Mouse (Mus musculus) brain, embryonic 14.5 days (tissue): ENCODE measurements around the gene Hist2h3c1.
"Not testable (repeated sequence)": the region's sequence is repeated elsewhere in the genome, so short reads cannot be mapped to it uniquely, and the experiment has no call there.

Experiments used
- CTCF ChIP-seq: fragments of 200-500 bp; IDR thresholded peaks from 2 replicates; pipeline ENCODE4 v1.5.1; 2012; ENCODE audit warnings: inconsistent platforms, mild to moderate bottlenecking, moderate library complexity, borderline replicate concordance; ENCODE audit not compliant: insufficient read depth, insufficient read length; ENCODE audit errors: extremely low read depth
- POLR2A ChIP-seq: fragments of 200-500 bp; IDR thresholded peaks from 2 replicates; pipeline ENCODE4 v1.6.1; 2012; ENCODE audit warnings: mild to moderate bottlenecking, inconsistent platforms, borderline replicate concordance; ENCODE audit not compliant: poor library complexity, insufficient read depth, insufficient read length, severe bottlenecking; ENCODE audit errors: extremely low read depth

- not testable (repeated sequence) for TF ChIP-seq CTCF, POLR2A
Observed at GRCm38 (mm10) chr3:96246427-96246856, at the start of gene Hist2h3c1.
